In the genomic region with DNA sequence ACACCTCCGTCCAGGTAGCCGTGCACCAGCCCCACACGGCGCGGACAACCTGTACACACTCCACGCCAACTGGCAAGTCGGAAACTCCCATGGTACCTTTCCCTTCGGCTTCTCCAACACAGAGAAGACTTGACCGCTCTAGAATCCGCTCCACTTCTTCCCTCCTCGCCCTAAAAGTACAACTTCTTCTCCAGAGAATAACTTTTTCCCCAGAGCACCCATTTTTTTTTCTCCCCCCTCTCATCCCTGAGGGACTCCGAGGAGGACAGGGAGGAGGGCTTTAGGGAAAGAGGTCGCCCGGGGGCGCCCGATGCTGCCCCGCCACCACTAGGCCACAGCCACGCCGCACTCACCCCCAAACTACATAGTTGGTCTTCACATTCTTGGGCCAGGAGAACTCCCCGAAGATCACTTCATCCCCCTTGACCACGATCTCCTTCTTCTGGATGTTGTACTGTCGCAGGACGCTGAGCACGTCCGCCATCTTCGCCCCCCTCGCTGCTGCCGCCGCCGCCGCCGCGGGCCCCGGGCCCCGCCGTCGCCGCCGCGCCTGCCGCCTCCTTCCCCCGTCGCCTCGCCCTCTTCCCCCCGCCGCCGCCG, we compare ENCODE assay signal across 8 mouse cellular contexts. TPM values are rescaled to one million over a fixed set of nuclear protein-coding genes. Genes with fewer than 3 reads are reported as not detected.
DNase-seq lines count a peak whose midpoint lies in the region; ATAC-seq and TF ChIP-seq lines count a peak whose summit lies in the region.

No protein-coding gene starts in this region.

- peak overlapping the region; percentile 94 for H3K9ac ChIP-seq in heart, embryonic 16.5 days (ENCODE audit: low read length)
- H3K9ac ChIP-seq in limb, embryonic 12.5 days (replicated peaks) = peak overlapping the region; percentile 89
- peak overlapping the region; percentile 89 for H3K9ac ChIP-seq in midbrain, embryonic 16.5 days (ENCODE audit: low read depth, low read length)

- H3K27ac ChIP-seq in cortical plate, adult 2 months (ENCODE audit: insufficient read depth, low read length) = peak overlapping the region; percentile 85
- peak overlapping the region; percentile 92 for H3K27ac ChIP-seq in heart, embryonic 16.5 days (ENCODE audit: low read length)
- H3K27ac ChIP-seq in limb, embryonic 12.5 days = peak overlapping the region; percentile 89
- peak overlapping the region; percentile 92 for H3K27ac ChIP-seq in midbrain, embryonic 16.5 days (ENCODE audit: low read length)

- TF ChIP-seq POLR2A in cortical plate, adult 2 months (IDR thresholded peaks at IDR 0.05; ENCODE audit: extremely low read depth, insufficient read depth, low read length) = no peak

- H3K9me3 ChIP-seq in G1E (replicated peaks) = no peaks in the 10 kb centered on the region
- no peaks in the 10 kb centered on the region for H3K9me3 ChIP-seq in heart, embryonic 16.5 days (replicated peaks; ENCODE audit: control insufficient read depth, low read length)
- no peaks in the 10 kb centered on the region for H3K9me3 ChIP-seq in limb, embryonic 12.5 days
- no peaks in the 10 kb centered on the region for H3K9me3 ChIP-seq in midbrain, embryonic 16.5 days (replicated peaks; ENCODE audit: control insufficient read depth, low read length, poor library complexity, severe bottlenecking)

- no peak for TF ChIP-seq CTCF in G1E (IDR thresholded peaks at IDR 0.05; ENCODE audit: low read depth, low read length)
- TF ChIP-seq CTCF in cortical plate, adult 2 months (IDR thresholded peaks at IDR 0.05; ENCODE audit: extremely low read depth, insufficient read depth, low read length) = no peak

- ATAC-seq in G1E (ENCODE audit: extremely low read depth, insufficient number of reproducible peaks, low FRiP score, poor library complexity, severe bottlenecking) = peak; percentile 47
- ATAC-seq in heart, embryonic 16.5 days (replicated peaks; ENCODE audit: extremely low read depth, insufficient read depth, low FRiP score) = peak; percentile 67
- peak; percentile 73 for ATAC-seq in limb, embryonic 12.5 days (ENCODE audit: insufficient number of reproducible peaks, insufficient read depth, low FRiP score, low TSS enrichment, low read depth)
- ATAC-seq in midbrain, embryonic 16.5 days = peak; percentile 78

- H3K36me3 ChIP-seq in G1E (replicated peaks) = peaks cover 18% of the 10 kb centered on the region
- H3K36me3 ChIP-seq in heart, embryonic 16.5 days (ENCODE audit: control insufficient read depth, insufficient read depth) = peaks cover 5% of the 10 kb centered on the region
- H3K36me3 ChIP-seq in limb, embryonic 12.5 days = peaks cover 11% of the 10 kb centered on the region
- H3K36me3 ChIP-seq in midbrain, embryonic 16.5 days (ENCODE audit: control insufficient read depth, insufficient read depth, low read length) = no peaks in the 10 kb centered on the region

- WGBS in heart, embryonic 16.5 days = 1% methylated on average over 45 of the region's 48 CpGs
- under 1% methylated on average over 48 of the region's 48 CpGs for WGBS in limb, embryonic 12.5 days
- WGBS in midbrain, embryonic 16.5 days = under 1% methylated on average over 40 of the region's 48 CpGs

- peak overlapping the region; percentile 70 for H3K4me2 ChIP-seq in heart, embryonic 16.5 days (ENCODE audit: low read depth, low read length)
- peak overlapping the region; percentile 65 for H3K4me2 ChIP-seq in limb, embryonic 12.5 days
- H3K4me2 ChIP-seq in midbrain, embryonic 16.5 days (ENCODE audit: low read length) = peak overlapping the region; percentile 87

- peak; percentile 72 for DNase-seq in kidney, adult 18-20 months
- DNase-seq in kidney, adult 11 months = no peak
- peak; percentile 70 for DNase-seq in G1E (ENCODE audit: low spot score)
- DNase-seq in urinary bladder, postnatal 36 days (ENCODE audit: low spot score in 2 of 2) = no peak

- H3K4me1 ChIP-seq in G1E (ENCODE audit: insufficient read depth, low read depth, low read length) = peaks cover 33% of the 10 kb centered on the region
- no peaks in the 10 kb centered on the region; the same call in 1 of the 2 replicates for H3K4me1 ChIP-seq in cortical plate, adult 2 months (ENCODE audit: control insufficient read depth, insufficient read depth, low read length)
- 0 out of 2 replicates have a peak, but pooled peaks cover 9% of the 10 kb centered on the region for H3K4me1 ChIP-seq in heart, embryonic 16.5 days (ENCODE audit: control insufficient read depth, insufficient read depth, low read length)
- 0 out of 2 replicates have a peak, but pooled peaks cover 5% of the 10 kb centered on the region for H3K4me1 ChIP-seq in limb, embryonic 12.5 days (replicated peaks)
- peaks cover 17% of the 10 kb centered on the region for H3K4me1 ChIP-seq in midbrain, embryonic 16.5 days (ENCODE audit: control insufficient read depth, insufficient read depth, low read length)

- peak overlapping the region; percentile 88 for H3K4me3 ChIP-seq in G1E (ENCODE audit: low read depth, low read length)
- H3K4me3 ChIP-seq in cortical plate, adult 2 months (ENCODE audit: insufficient read depth, low read length) = peak overlapping the region; percentile 93
- peak overlapping the region; percentile 94 for H3K4me3 ChIP-seq in heart, embryonic 16.5 days (ENCODE audit: low read length)
- H3K4me3 ChIP-seq in limb, embryonic 12.5 days (replicated peaks) = peak overlapping the region; percentile 73
- H3K4me3 ChIP-seq in midbrain, embryonic 16.5 days (ENCODE audit: low read depth, low read length) = peak overlapping the region; percentile 83

- no peaks in the 10 kb centered on the region for H3K27me3 ChIP-seq in G1E (ENCODE audit: insufficient read depth, low read length)
- no peaks in the 10 kb centered on the region for H3K27me3 ChIP-seq in heart, embryonic 16.5 days (ENCODE audit: control insufficient read depth, insufficient read depth, low read length)
- no peaks in the 10 kb centered on the region for H3K27me3 ChIP-seq in limb, embryonic 12.5 days
- no peaks in the 10 kb centered on the region for H3K27me3 ChIP-seq in midbrain, embryonic 16.5 days (ENCODE audit: control insufficient read depth, insufficient read depth, low read depth, low read length)

RNA-seq across cellular contexts. Expression of a gene that starts 0.5 kb away (rescaled TPM):
- 263 and 288 TPM in 2 replicates for total RNA-seq in G1E (2014; fragmentation: Nextera tagmentation)
- 21.5 and 29.0 TPM in 2 replicates for total RNA-seq in G1E (2017)
- polyA plus RNA-seq in G1E (2012) = 13.0 and 14.2 TPM in 2 replicates
- polyA plus RNA-seq in cortical plate, adult 2 months (2012; rRNA removed) = 13.0 and 14.1 TPM in 2 replicates
- polyA plus RNA-seq in heart, embryonic 16.5 days (2015; fragmentation: Nextera tagmentation; extraction: Ambion mirVana) = 15.6 and 18.0 TPM in 2 replicates
- polyA plus RNA-seq in limb, embryonic 12.5 days (2016; fragmentation: Nextera tagmentation; extraction: Ambion mirVana) = 33.7 and 39.7 TPM in 2 replicates
- polyA plus RNA-seq in midbrain, embryonic 16.5 days (2015; fragmentation: Nextera tagmentation; extraction: Ambion mirVana) = 14.3 and 17.5 TPM in 2 replicates

RNA-seq across cellular contexts. Expression of a gene that starts 13.9 kb away (rescaled TPM):
- 125 and 173 TPM in 2 replicates for total RNA-seq in G1E (2014; fragmentation: Nextera tagmentation)
- total RNA-seq in G1E (2017) = 27.7 and 41.4 TPM in 2 replicates
- polyA plus RNA-seq in G1E (2012) = 107 and 113 TPM in 2 replicates
- 107 and 128 TPM in 2 replicates for polyA plus RNA-seq in cortical plate, adult 2 months (2012; rRNA removed)
- 80.8 and 82.3 TPM in 2 replicates for polyA plus RNA-seq in heart, embryonic 16.5 days (2015; fragmentation: Nextera tagmentation; extraction: Ambion mirVana)
- polyA plus RNA-seq in limb, embryonic 12.5 days (2016; fragmentation: Nextera tagmentation; extraction: Ambion mirVana) = 119 and 122 TPM in 2 replicates
- 120 and 121 TPM in 2 replicates for polyA plus RNA-seq in midbrain, embryonic 16.5 days (2015; fragmentation: Nextera tagmentation; extraction: Ambion mirVana)

Comparison
In these comparisons a context has a peak if more than half of its experiments do, and no peak if none do; other contexts are left out.
1. DNase-seq: peak in kidney, adult 18-20 months (single experiment) and G1E (single experiment); none in kidney, adult 11 months (single experiment) and urinary bladder, postnatal 36 days (0 of 2).
2. Peak in every context shown above with its lines, with median percentiles within 50 percentile points of each other: ATAC-seq, H3K4me3 ChIP-seq, H3K27ac ChIP-seq, H3K4me2 ChIP-seq and H3K9ac ChIP-seq.